Mouse (Mus musculus) liver, embryonic 14.5 days (tissue): Measurements from ENCODE around the gene Tns1. TPM values are rescaled to one million over a fixed set of nuclear protein-coding genes. Genes with fewer than 3 reads are reported as not detected.
A peak's percentile ranks its signal among the peaks of the same experiment; 100 is the strongest.

ENCODE experiments used
- ATAC-seq: fragments of 200-750 bp; cut with Nextera tagmentation; 2 replicates; pipeline ENCODE4 v1.8.0; 2017; ENCODE audit warnings: moderate number of reproducible peaks, mild to moderate bottlenecking, moderate library complexity; ENCODE audit not compliant: insufficient read depth
- DNase-seq, 3 experiments: peaks; one replicate each; pipeline ENCODE4 v3.0.0-alpha.2; 2012 to 2013; ENCODE audit warnings: low read depth in 3 of 3, low spot score in 3 of 3
- H3K27ac ChIP-seq: fragments of 300-500 bp; sonication (generic); 2 replicates; pipeline ENCODE4 v1.5.1; 2014; ENCODE audit warnings: moderate library complexity, mild to moderate bottlenecking, control low read depth, inconsistent platforms
- H3K27me3 ChIP-seq: fragments of 300-500 bp; sonication (generic); 2 replicates; pipeline ENCODE4 v1.6.1; 2014; ENCODE audit warnings: mild to moderate bottlenecking, low read length, moderate library complexity; ENCODE audit not compliant: control insufficient read depth, insufficient read depth
- H3K36me3 ChIP-seq: fragments of 300-500 bp; sonication (generic); replicated peaks from 2 replicates; pipeline ENCODE4 v1.6.1; 2014; ENCODE audit warnings: low read depth; ENCODE audit not compliant: control insufficient read depth, insufficient read depth
- H3K4me1 ChIP-seq, 2 experiments: fragments of 200-500 bp in 1 of 2; fragments of 300-500 bp in 1 of 2; sonication (generic) in 1 of 2; replicated peaks; 2 replicates each; pipeline ENCODE4 v1.6.1; 2012 to 2014; ENCODE audit warnings: antibody characterized with exemption in 1 of 2, inconsistent platforms in 1 of 2, low read length in 1 of 2; ENCODE audit not compliant: control insufficient read depth in 2 of 2, insufficient read depth in 2 of 2
- H3K4me2 ChIP-seq: fragments of 300-500 bp; sonication (generic); 2 replicates; pipeline ENCODE4 v1.6.1; 2014; ENCODE audit warnings: low read depth, mild to moderate bottlenecking, control low read depth, moderate library complexity
- H3K4me3 ChIP-seq, 2 experiments: fragments of 200-500 bp in 1 of 2; fragments of 300-500 bp in 1 of 2; sonication (generic) in 1 of 2; 2 replicates each; pipeline ENCODE4 v1.5.1; 2012 to 2014; ENCODE audit warnings: low read depth in 2 of 2, low read length in 2 of 2, mild to moderate bottlenecking in 2 of 2, control low read depth in 1 of 2, inconsistent platforms in 1 of 2, moderate library complexity in 1 of 2; ENCODE audit not compliant: insufficient read depth in 1 of 2
- H3K9ac ChIP-seq: fragments of 300-500 bp; sonication (generic); replicated peaks from 2 replicates; pipeline ENCODE4 v1.6.1; 2014; ENCODE audit warnings: mild to moderate bottlenecking, control low read depth, moderate library complexity
- H3K9me3 ChIP-seq: fragments of 300-500 bp; sonication (generic); 2 replicates; pipeline ENCODE4 v1.6.1; 2016; ENCODE audit warnings: low read length, mixed read lengths; ENCODE audit not compliant: control insufficient read depth
- CTCF ChIP-seq: IDR thresholded peaks from 2 replicates; pipeline ENCODE4 v1.5.1; 2016; ENCODE audit warnings: antibody characterized with exemption, low read depth, control low read depth
- EP300 ChIP-seq: IDR thresholded peaks from 2 replicates; pipeline ENCODE4 v1.6.1; 2016; ENCODE audit warnings: antibody characterized with exemption, low read depth
- WGBS: fragments of 180-500 bp; shearing (Covaris S2); extraction: QIAGEN DNeasy Blood & Tissue Kit; methylation state at CpG from one replicate; pipeline ENCODE4 v1.1.7; 2014; ENCODE audit not compliant: insufficient replicate concordance; 5-methylcytosine and 5-hydroxymethylcytosine counted together
- polyA plus RNA-seq, 2 experiments: library from polyadenylated mRNA; depleted of rRNA in 1 of 2; stranded (reverse) in 1 of 2; unstranded in 1 of 2; fragments of >200 nt; fragmentation: Nextera tagmentation in 1 of 2; extraction: Ambion mirVana in 1 of 2; gene quantifications; 2 replicates each; pipeline versions ENCODE4 v1.2.1 to v1.2.3; 2012 to 2014

Gene Tns1
- polyA plus RNA-seq, 2 experiments = 7.2 to 15.7 TPM

DNA sequence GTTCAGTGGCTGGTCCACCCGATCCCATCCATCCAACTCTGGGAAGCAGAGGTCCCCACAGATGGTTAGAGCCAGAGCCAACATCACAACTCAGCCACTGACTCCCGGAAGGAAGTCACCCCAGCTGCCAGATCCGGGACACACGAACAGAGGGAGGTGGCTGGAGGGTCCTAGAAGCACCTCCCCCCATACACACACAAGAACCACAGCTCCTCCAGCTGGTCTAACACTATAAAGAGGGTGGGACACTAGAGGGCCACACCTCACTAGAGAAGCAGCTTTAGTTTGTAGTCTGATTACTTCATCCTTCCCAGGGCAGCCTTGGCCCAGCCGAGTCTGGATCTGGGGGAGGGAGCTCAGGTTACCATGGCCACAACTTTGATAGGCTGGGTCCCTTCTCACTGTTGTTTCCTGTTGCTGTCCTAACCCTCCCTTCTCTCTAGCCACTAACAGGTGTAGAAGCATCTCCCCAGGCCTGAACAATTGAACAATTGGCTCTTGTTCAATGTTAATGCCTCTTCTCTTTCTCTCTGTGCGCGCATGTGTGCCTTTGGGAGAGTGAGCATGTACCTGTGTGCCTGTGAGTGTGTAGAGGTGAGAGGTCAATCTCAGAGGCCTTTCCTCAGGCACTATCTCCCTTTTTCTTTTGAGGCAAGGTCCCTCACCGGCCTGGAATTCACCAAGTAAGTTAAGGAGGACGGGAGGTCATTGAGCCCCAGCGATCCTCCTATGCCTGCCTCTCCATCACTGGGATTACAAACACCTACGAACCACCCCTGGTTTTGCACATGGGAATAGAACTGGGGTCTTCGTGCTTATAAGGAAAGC, 157.6 kb downstream of the Tns1 start:
- ATAC-seq (no peak), DNase-seq (no peak)
- Histone ChIP-seq H3K4me2 (no peak overlapping the region), H3K9ac (no peak overlapping the region), H3K4me1 (peaks cover 0 to 2% of the 10 kb centered on the region in 2 experiments; a peak in 1 of 4 replicates), H3K4me3 (no peak overlapping the region), H3K27me3 (no peaks in the 10 kb centered on the region), H3K27ac (no peak overlapping the region), H3K36me3 (no peaks in the 10 kb centered on the region; the same call in 1 of the 2 replicates), H3K9me3 (no peaks in the 10 kb centered on the region)
- TF ChIP-seq EP300 = no peak
- no peak for TF ChIP-seq CTCF
- WGBS = 55% methylated on average over 12 of the region's 12 CpGs

DNA sequence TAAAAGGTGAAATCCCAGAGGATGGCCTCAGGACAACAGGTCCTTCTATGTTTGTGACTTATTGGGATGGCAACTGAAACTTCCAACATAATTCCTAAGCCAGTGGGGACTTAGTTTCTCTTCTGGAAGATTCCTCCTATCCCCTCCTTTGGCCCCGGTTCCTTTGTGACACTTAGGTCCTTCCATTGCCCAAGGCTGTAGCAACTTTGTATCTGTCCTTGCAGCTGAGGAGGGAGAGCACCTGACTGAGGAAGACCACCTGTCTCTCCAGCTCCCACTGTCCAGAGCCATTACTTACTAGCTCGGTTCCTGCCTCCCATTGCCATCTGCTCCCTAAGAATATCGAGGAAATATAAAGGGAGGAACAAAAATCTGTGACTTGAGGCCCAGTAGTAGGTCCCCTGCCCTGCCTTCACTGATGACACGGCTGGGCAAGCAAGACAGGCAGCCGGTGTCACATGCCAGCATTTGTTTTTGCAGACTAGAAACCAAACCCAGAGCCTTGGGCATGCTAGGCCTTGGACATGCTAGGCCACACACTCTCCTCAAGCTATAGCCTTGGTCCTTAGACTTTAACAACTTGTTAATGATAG, 160.0 kb downstream of the Tns1 start:
- no peak for TF ChIP-seq EP300
- TF ChIP-seq CTCF = no peak
- 74% methylated on average over 5 of the region's 5 CpGs for WGBS

DNA sequence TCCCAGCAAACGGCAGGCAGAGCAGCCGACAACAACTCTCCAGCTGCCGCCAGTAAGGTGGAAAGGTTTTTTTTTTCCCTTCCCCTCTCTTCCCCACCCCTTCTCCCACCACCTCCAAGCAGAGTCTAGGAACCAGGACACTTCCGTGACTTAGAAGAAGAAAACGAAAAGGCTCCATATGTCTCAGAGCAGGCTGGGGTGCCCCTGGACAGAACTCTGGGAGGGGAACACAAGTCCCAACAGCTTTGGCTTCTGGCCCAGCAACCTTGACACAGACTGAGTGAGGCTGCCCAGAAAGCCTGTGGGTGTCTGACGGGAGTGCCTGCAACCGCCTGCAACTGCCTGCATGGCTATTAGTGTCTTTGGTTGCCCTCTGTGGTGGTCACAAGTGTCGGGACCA, 160.6 kb downstream of the Tns1 start:
- peaks cover 0 to 2% of the 10 kb centered on the region in 2 experiments; a peak in 1 of 4 replicates for H3K4me1 ChIP-seq
- no peaks in the 10 kb centered on the region for H3K9me3 ChIP-seq
- H3K9ac ChIP-seq = no peak overlapping the region
- no peaks in the 10 kb centered on the region for H3K36me3 ChIP-seq
- ATAC-seq (no peak), DNase-seq (no peak)
- H3K27ac ChIP-seq = no peak overlapping the region
- H3K4me3 ChIP-seq = no peak overlapping the region
- no peak overlapping the region for H3K4me2 ChIP-seq
- WGBS = 52% methylated on average over 8 of the region's 8 CpGs
- H3K27me3 ChIP-seq = no peaks in the 10 kb centered on the region
- TF ChIP-seq CTCF (no peak), EP300 (no peak)

More for the DNA sequence above, 160.0 kb downstream of the Tns1 start:
- Histone ChIP-seq H3K9me3 (no peaks in the 10 kb centered on the region), H3K4me1 (peaks cover 0 to 2% of the 10 kb centered on the region in 2 experiments; a peak in 1 of 4 replicates), H3K4me3 (no peak overlapping the region), H3K27me3 (no peaks in the 10 kb centered on the region), H3K9ac (no peak overlapping the region), H3K36me3 (no peaks in the 10 kb centered on the region), H3K4me2 (no peak overlapping the region), H3K27ac (no peak overlapping the region)
- no peak for ATAC-seq
- no peak for DNase-seq

DNA sequence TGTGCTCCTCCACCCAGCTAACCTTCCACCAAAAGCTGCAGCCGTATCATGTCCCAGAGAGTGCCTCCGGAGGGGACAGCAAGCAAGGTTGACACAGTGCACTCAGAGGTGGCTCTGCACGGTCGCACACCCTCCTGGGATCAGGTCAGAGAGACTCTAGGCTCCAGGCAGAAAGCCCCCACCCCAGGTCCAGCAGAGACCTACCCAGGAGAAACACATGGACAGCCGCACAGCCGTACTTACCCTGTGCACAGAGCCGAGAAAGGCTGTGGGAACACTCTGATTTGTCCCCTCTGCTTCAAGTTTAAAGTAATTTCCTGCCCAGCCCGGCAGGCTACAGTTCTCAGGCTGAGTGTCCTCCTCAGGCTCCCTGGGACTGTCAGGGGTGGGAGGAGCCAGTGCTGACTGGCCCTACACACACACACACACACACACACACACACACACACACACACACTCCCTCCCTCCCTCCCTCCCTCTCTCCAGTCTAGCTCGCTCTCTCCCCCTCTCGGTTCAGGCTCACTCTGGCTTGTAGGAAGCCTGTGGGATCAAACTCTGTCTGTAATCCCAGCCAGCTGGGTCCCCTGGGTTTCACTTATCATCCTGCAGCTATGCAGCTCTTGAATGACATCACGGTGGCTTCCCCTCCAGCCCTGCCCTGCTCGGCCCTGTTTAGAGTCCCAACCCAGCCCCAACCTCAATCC, 161.4 kb downstream of the Tns1 start:
- H3K4me2 ChIP-seq = no peak overlapping the region
- ATAC-seq (peak; percentile 60), DNase-seq (peak in 1 of 3 experiments; percentile 9)
- 0 out of 2 replicates have a peak, but pooled peaks have one; percentile 10 for TF ChIP-seq CTCF
- no peak for TF ChIP-seq EP300
- H3K27me3 ChIP-seq = no peaks in the 10 kb centered on the region
- H3K9me3 ChIP-seq = no peaks in the 10 kb centered on the region
- no peaks in the 10 kb centered on the region for H3K36me3 ChIP-seq
- H3K9ac ChIP-seq = no peak overlapping the region
- no peak overlapping the region for H3K27ac ChIP-seq
- H3K4me3 ChIP-seq = no peak overlapping the region
- peaks cover 0 to 2% of the 10 kb centered on the region in 2 experiments; a peak in 1 of 4 replicates for H3K4me1 ChIP-seq
- WGBS = 29% methylated on average over 12 of the region's 12 CpGs
